Mouse (Mus musculus): ENCODE results near the gene Nolc1. TPM values are rescaled to one million over a fixed set of nuclear protein-coding genes. Genes with fewer than 3 reads are reported as not detected.
A peak's percentile ranks its signal among the peaks of the same experiment; 100 is the strongest.

The Nolc1 gene
- total and polyA plus RNA-seq, 3 experiments: 88.0 to 333 (median 96.0) TPM

- no peak overlapping the region for H3K27ac ChIP-seq (ENCODE audit: insufficient read depth, low read depth)
- H3K27me3 ChIP-seq (replicated peaks): no peaks in the 10 kb centered on the region
- in situ Hi-C loops (cut with MboI; ENCODE audit: low pct_ligation_motif_present, low pct_unique_long_range_greater_than_20kb, low sequenced_read_pairs): no loop called here
- H3K4me3 ChIP-seq (replicated peaks in 1 of 3; ENCODE audit: low read depth in 2 of 3, low read length in 2 of 3, poor library complexity in 1 of 3): no peak overlapping the region
- no peak overlapping the region for H3K9ac ChIP-seq (ENCODE audit: insufficient read depth, low read depth)
- no peak for DNase-seq (ENCODE audit: extremely low read depth)
- H3K9me3 ChIP-seq (replicated peaks; ENCODE audit: low read length): no peaks in the 10 kb centered on the region
- H3K36me3 ChIP-seq (replicated peaks in 1 of 2; ENCODE audit: control insufficient read depth in 1 of 2, insufficient read depth in 1 of 2, low read length in 1 of 2): peaks cover 49 to 68% of the 10 kb centered on the region in 2 experiments
- H3K79me2 ChIP-seq (replicated peaks; ENCODE audit: control insufficient read depth, extremely low read depth, insufficient read depth, poor library complexity, severe bottlenecking): peaks cover 32% of the 10 kb centered on the region
- H3K4me2 ChIP-seq (ENCODE audit: insufficient read depth, low read depth, poor library complexity, severe bottlenecking): no peak overlapping the region
- H3K4me1 ChIP-seq (ENCODE audit: control insufficient read depth in 1 of 2, insufficient read depth in 2 of 2): peaks cover 10 to 19% of the 10 kb centered on the region in 2 experiments
- TF ChIP-seq USF1 (IDR thresholded peaks at IDR 0.05; ENCODE audit: low read depth, low read length) (no peak), JUND (conservative IDR thresholded peaks at IDR 0.05; ENCODE audit: low read depth, low read length) (no peak)
- dilution Hi-C loops (cut with MboI; ENCODE audit: extremely low pct_ligation_motif_present, extremely low pct_unique_long_range_greater_than_20kb, low sequenced_read_pairs): no loop called here
Measured at GRCm38 (mm10) chr19:46074266-46074665, 1.4 kb upstream of the Nolc1 start.

- Histone ChIP-seq H3K27ac (ENCODE audit: insufficient read depth, low read depth) (no peak overlapping the region), H3K79me2 (replicated peaks; ENCODE audit: control insufficient read depth, extremely low read depth, insufficient read depth, poor library complexity, severe bottlenecking) (peaks cover 37% of the 10 kb centered on the region), H3K9ac (ENCODE audit: insufficient read depth, low read depth) (no peak overlapping the region), H3K9me3 (replicated peaks; ENCODE audit: low read length) (no peaks in the 10 kb centered on the region), H3K27me3 (replicated peaks) (no peaks in the 10 kb centered on the region), H3K36me3 (replicated peaks in 1 of 2; ENCODE audit: control insufficient read depth in 1 of 2, insufficient read depth in 1 of 2, low read length in 1 of 2) (peaks cover 57 to 69% of the 10 kb centered on the region in 2 experiments), H3K4me3 (replicated peaks in 1 of 3; ENCODE audit: low read depth in 2 of 3, low read length in 2 of 3, poor library complexity in 1 of 3) (no peak overlapping the region), H3K4me2 (ENCODE audit: insufficient read depth, low read depth, poor library complexity, severe bottlenecking) (no peak overlapping the region), H3K4me1 (ENCODE audit: control insufficient read depth in 1 of 2, insufficient read depth in 2 of 2) (peaks cover 10 to 19% of the 10 kb centered on the region in 2 experiments)
- in situ Hi-C loops (cut with MboI; ENCODE audit: low pct_ligation_motif_present, low pct_unique_long_range_greater_than_20kb, low sequenced_read_pairs) (no loop called here), dilution Hi-C loops (cut with MboI; ENCODE audit: extremely low pct_ligation_motif_present, extremely low pct_unique_long_range_greater_than_20kb, low sequenced_read_pairs) (no loop called here)
- no peak for DNase-seq (ENCODE audit: extremely low read depth)
- TF ChIP-seq RAD21 (IDR thresholded peaks at IDR 0.05; ENCODE audit: low read depth, low read length) (no peak), USF2 (conservative IDR thresholded peaks at IDR 0.05; ENCODE audit: low read depth, low read length) (no peak), ZMIZ1 (IDR thresholded peaks at IDR 0.05; ENCODE audit: low read depth, low read length) (no peak), TCF12 (IDR thresholded peaks at IDR 0.05; ENCODE audit: low read depth, low read length) (no peak), PAX5 (IDR thresholded peaks at IDR 0.05; ENCODE audit: low read length) (no peak)
Measured at GRCm38 (mm10) chr19:46078535-46078934, 2.9 kb downstream of the Nolc1 start.

GRCm38 (mm10) chr19:46085185-46085584, 9.5 kb downstream of the Nolc1 start:
- dilution Hi-C loops (cut with MboI; ENCODE audit: extremely low pct_ligation_motif_present, extremely low pct_unique_long_range_greater_than_20kb, low sequenced_read_pairs): no loop called here
- no peak overlapping the region for H3K27ac ChIP-seq (ENCODE audit: insufficient read depth, low read depth)
- no peak overlapping the region for H3K4me2 ChIP-seq (ENCODE audit: insufficient read depth, low read depth, poor library complexity, severe bottlenecking)
- H3K4me1 ChIP-seq (ENCODE audit: control insufficient read depth in 1 of 2, insufficient read depth in 2 of 2): no peaks in the 10 kb centered on the region
- no peak for DNase-seq (ENCODE audit: extremely low read depth)
- H3K4me3 ChIP-seq (replicated peaks in 1 of 3; ENCODE audit: low read depth in 2 of 3, low read length in 2 of 3, poor library complexity in 1 of 3): no peak overlapping the region
- in situ Hi-C loops (cut with MboI; ENCODE audit: low pct_ligation_motif_present, low pct_unique_long_range_greater_than_20kb, low sequenced_read_pairs): no loop called here
- no peaks in the 10 kb centered on the region for H3K27me3 ChIP-seq (replicated peaks)
- H3K79me2 ChIP-seq (replicated peaks; ENCODE audit: control insufficient read depth, extremely low read depth, insufficient read depth, poor library complexity, severe bottlenecking): no peaks in the 10 kb centered on the region
- TF ChIP-seq EP300 (IDR thresholded peaks at IDR 0.05; ENCODE audit: low read length): no peak
- TF ChIP-seq POLR2AphosphoS2 (IDR thresholded peaks at IDR 0.05; ENCODE audit: low read depth, low read length): peak; percentile 13; the same call in 1 of the 2 replicates
- TF ChIP-seq NELFE (IDR thresholded peaks at IDR 0.05; ENCODE audit: low read depth, low read length): no peak
- H3K9ac ChIP-seq (ENCODE audit: insufficient read depth, low read depth): no peak overlapping the region
- no peaks in the 10 kb centered on the region for H3K9me3 ChIP-seq (replicated peaks; ENCODE audit: low read length)
- H3K36me3 ChIP-seq (replicated peaks in 1 of 2; ENCODE audit: control insufficient read depth in 1 of 2, insufficient read depth in 1 of 2, low read length in 1 of 2): peaks cover 52 to 62% of the 10 kb centered on the region in 2 experiments

Measured in CH12.LX (cell line).